In the genomic region with DNA sequence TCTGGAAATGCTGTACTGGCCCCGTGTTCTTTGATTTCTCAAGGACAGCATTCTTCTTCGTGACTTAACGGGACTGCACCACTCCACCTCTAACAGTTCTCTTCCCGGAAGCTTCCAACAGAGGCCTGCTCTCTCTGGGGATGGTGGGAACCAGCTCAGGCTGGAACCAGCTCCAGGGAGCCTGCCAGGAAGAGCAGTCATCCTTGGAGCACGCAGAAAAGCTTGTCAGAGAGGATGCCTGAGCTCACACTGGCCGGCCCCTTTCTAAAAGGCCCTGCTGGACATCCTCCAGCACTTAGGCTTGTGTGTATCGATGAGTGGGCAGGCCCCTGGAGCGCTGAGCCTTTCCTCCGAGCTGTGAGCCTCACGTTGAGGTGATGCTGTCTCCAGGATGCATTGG, we compare ENCODE assay signal across 11 mouse cellular contexts. TPM values are rescaled to one million over a fixed set of nuclear protein-coding genes. Genes with fewer than 3 reads are reported as not detected.
DNase-seq lines count a peak whose midpoint lies in the region; TF ChIP-seq lines count a peak whose summit lies in the region.
"Had no signal": no experiment of that assay in that cellular context is flagged by ENCODE, and none has a peak within 500 bp of the region (broad histone marks: within the 10 kb centered on the region; RNA-seq: fewer than 3 reads in every experiment).

No protein-coding gene starts in this region.

- H3K27ac ChIP-seq in kidney, adult 2 months (ENCODE audit: insufficient read depth, low read depth, low read length), result no peak overlapping the region
- H3K27ac ChIP-seq in limb, embryonic 10.5 days, result no peak overlapping the region
- H3K27ac ChIP-seq: midbrain, embryonic 10.5 days had no signal

- no peak for TF ChIP-seq POLR2A in kidney, adult 2 months (IDR thresholded peaks at IDR 0.05; ENCODE audit: low read depth, low read length)

- intact Hi-C loops in gastrocnemius, postnatal 14 days (cut with DNase I; ENCODE audit: low total_unique reads), result no loop called here

- H3K9me3 ChIP-seq in limb, embryonic 10.5 days (replicated peaks), result no peaks in the 10 kb centered on the region

- H3K4me1 ChIP-seq in kidney, adult 2 months (ENCODE audit: control insufficient read depth, insufficient read depth, low read length), result no peaks in the 10 kb centered on the region
- H3K4me1 ChIP-seq in limb, embryonic 10.5 days, result peaks cover 17% of the 10 kb centered on the region
- H3K4me1 ChIP-seq: midbrain, embryonic 10.5 days had no signal

- H3K36me3 ChIP-seq in kidney, adult 2 months (ENCODE audit: control insufficient read depth, insufficient read depth, low read length), result peaks cover 4% of the 10 kb centered on the region
- H3K36me3 ChIP-seq in limb, embryonic 10.5 days, result peaks cover 82% of the 10 kb centered on the region

- WGBS in kidney, adult 2 months, result 61% methylated on average over 10 of the region's 10 CpGs
- WGBS in limb, embryonic 10.5 days, result 96% methylated on average over 10 of the region's 10 CpGs

- TF ChIP-seq CTCF in kidney, adult 2 months (conservative IDR thresholded peaks at IDR 0.05; ENCODE audit: insufficient read depth, insufficient read length, low read depth, low read length), result no peak

- peak; percentile 64 for DNase-seq in adrenal gland, postnatal 10 days
- no peak for DNase-seq in adrenal gland, adult 18-20 months (ENCODE audit: low spot score in 2 of 2)
- peak; percentile 17 for DNase-seq in kidney, adult 2 months
- DNase-seq in kidney, postnatal 10 days, result no peak
- peak; percentile 61 for DNase-seq in gastrocnemius, postnatal 14 days
- DNase-seq in testis, postnatal 14 days (ENCODE audit: low spot score), result peak; percentile 68
- DNase-seq in right cerebral cortex, postnatal 14 days, result no peak
- no peak for DNase-seq in limb, embryonic 10.5 days (ENCODE audit: low spot score)
- DNase-seq: kidney, adult 11 months had no signal

- no peaks in the 10 kb centered on the region for H3K27me3 ChIP-seq in kidney, adult 2 months (replicated peaks; ENCODE audit: control insufficient read depth, insufficient read depth, low read length)
- H3K27me3 ChIP-seq in limb, embryonic 10.5 days (ENCODE audit: low read depth, poor library complexity, severe bottlenecking), result no peaks in the 10 kb centered on the region

- no peak overlapping the region for H3K4me3 ChIP-seq in kidney, adult 2 months (ENCODE audit: insufficient read depth, low read depth, low read length)
- no peak overlapping the region for H3K4me3 ChIP-seq in limb, embryonic 10.5 days
- H3K4me3 ChIP-seq: erythroblast, embryonic 14.5 days; midbrain, embryonic 10.5 days had no signal

RNA-seq across cellular contexts. Expression of gene Tchp, which starts 20.6 kb away (rescaled TPM):
- total RNA-seq in adrenal gland, postnatal 10 days (2021), result 10 to 100 TPM in 1 of 2 experiments, 1 to 10 TPM in 1; 5.7 to 11.7 TPM
- total RNA-seq in adrenal gland, adult 18-20 months (2021), result 1 to 10 TPM; 7.1 to 8.5 TPM
- 11.4 and 12.1 TPM in 2 replicates for polyA plus RNA-seq in kidney, adult 2 months (2012; rRNA removed)
- 1 to 10 TPM; 3.4 to 3.5 TPM for total RNA-seq in gastrocnemius, postnatal 14 days (2021)
- polyA plus RNA-seq in limb, embryonic 10.5 days (2016; fragmentation: Nextera tagmentation; extraction: Ambion mirVana), result 18.8 and 22.0 TPM in 2 replicates

RNA-seq across cellular contexts. Expression of gene Gltp, which starts 37.4 kb away (rescaled TPM):
- 10 to 100 TPM; 31.2 to 38.3 TPM for total RNA-seq in adrenal gland, postnatal 10 days (2021)
- total RNA-seq in adrenal gland, adult 18-20 months (2021), result 10 to 100 TPM; 40.7 to 49.2 TPM
- 89.1 and 95.7 TPM in 2 replicates for polyA plus RNA-seq in kidney, adult 2 months (2012; rRNA removed)
- total RNA-seq in gastrocnemius, postnatal 14 days (2021), result 10 to 100 TPM; 10.8 to 13.5 TPM
- polyA plus RNA-seq in limb, embryonic 10.5 days (2016; fragmentation: Nextera tagmentation; extraction: Ambion mirVana), result 65.4 and 78.6 TPM in 2 replicates

RNA-seq across cellular contexts. Expression of gene Ankrd13a, which starts 46.3 kb away (rescaled TPM):
- total RNA-seq in adrenal gland, postnatal 10 days (2021), result 10 to 100 TPM; 91.7 to 95.0 TPM
- total RNA-seq in adrenal gland, adult 18-20 months (2021), result 10 to 100 TPM; 72.6 to 82.7 TPM
- polyA plus RNA-seq in kidney, adult 2 months (2012; rRNA removed), result 47.7 and 51.6 TPM in 2 replicates
- 10 to 100 TPM; 29.9 to 30.1 TPM for total RNA-seq in gastrocnemius, postnatal 14 days (2021)
- polyA plus RNA-seq in limb, embryonic 10.5 days (2016; fragmentation: Nextera tagmentation; extraction: Ambion mirVana), result 43.1 and 44.0 TPM in 2 replicates

RNA-seq across cellular contexts. Expression of gene Git2, which starts 47.2 kb away (rescaled TPM):
- 10 to 100 TPM; 45.3 to 63.5 TPM for total RNA-seq in adrenal gland, postnatal 10 days (2021)
- total RNA-seq in adrenal gland, adult 18-20 months (2021), result 10 to 100 TPM; 33.8 to 36.8 TPM
- 30.5 and 32.3 TPM in 2 replicates for polyA plus RNA-seq in kidney, adult 2 months (2012; rRNA removed)
- 10 to 100 TPM; 19.8 to 25.8 TPM for total RNA-seq in gastrocnemius, postnatal 14 days (2021)
- polyA plus RNA-seq in limb, embryonic 10.5 days (2016; fragmentation: Nextera tagmentation; extraction: Ambion mirVana), result 36.1 and 44.8 TPM in 2 replicates

Comparison
In these comparisons a context has a peak if more than half of its experiments do, and no peak if none do; other contexts are left out.
1. DNase-seq: peak in adrenal gland, postnatal 10 days (single experiment), kidney, adult 2 months (single experiment), gastrocnemius, postnatal 14 days (single experiment) and testis, postnatal 14 days (single experiment); none in adrenal gland, adult 18-20 months (0 of 2), kidney, postnatal 10 days (single experiment), right cerebral cortex, postnatal 14 days (single experiment) and limb, embryonic 10.5 days (single experiment).